Mouse (Mus musculus) heart, adult 2 months (tissue): ENCODE data around the gene Mybbp1a.

Experiments used
- CTCF ChIP-seq: fragments of 200-600 bp; IDR thresholded peaks from 2 replicates; pipeline ENCODE4 v1.8.1; 2022; ENCODE audit warnings: antibody characterized with exemption, mild to moderate bottlenecking, moderate library complexity
- POLR2A ChIP-seq: fragments of 200-500 bp; IDR thresholded peaks from 2 replicates; pipeline ENCODE4 v1.6.1; 2011; ENCODE audit warnings: mild to moderate bottlenecking, low read depth, low read length, control low read depth; ENCODE audit not compliant: insufficient read depth

GRCm38 (mm10) chr11:72426884-72427283 lies 14.3 kb upstream of the Mybbp1a start:
- TF ChIP-seq CTCF (peak; percentile 79), POLR2A (no peak)
